Mouse (Mus musculus): ENCODE data around the gene Lsamp. TPM values are rescaled to one million over a fixed set of nuclear protein-coding genes. Genes with fewer than 3 reads are reported as not detected.

The Lsamp gene
- polyA plus RNA-seq, 1 experiment = 0.31 TPM

DNA sequence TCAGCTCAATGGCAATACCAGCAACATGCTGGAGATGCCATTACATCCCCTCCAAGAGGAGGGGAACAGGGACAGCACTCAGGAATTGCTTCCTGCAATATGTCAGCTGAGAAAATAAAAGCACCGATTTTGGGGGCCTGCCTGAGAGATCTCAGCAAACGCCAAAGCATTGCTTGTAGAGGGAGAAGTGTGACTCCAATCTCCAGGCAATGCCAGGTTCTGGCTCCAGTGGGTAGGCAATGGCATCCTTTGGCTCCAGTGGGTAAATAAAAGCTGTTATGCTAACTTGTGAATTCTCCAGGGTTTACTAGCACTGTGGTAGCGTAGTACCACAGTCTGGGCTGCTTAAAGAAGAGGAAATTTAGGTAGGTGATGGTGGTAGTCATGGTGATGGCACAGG, 2031.3 kb downstream of the Lsamp start:
- TF ChIP-seq POLR2A (IDR thresholded peaks at IDR 0.05; ENCODE audit: control insufficient read depth, low read depth, low read length) (no peak), CTCF (IDR thresholded peaks at IDR 0.05; ENCODE audit: control insufficient read depth, insufficient read depth, insufficient replicate concordance, low read depth, low read length) (no peak)
- no peaks in the 10 kb centered on the region for H3K27me3 ChIP-seq (ENCODE audit: control insufficient read depth, insufficient read depth, low read length)
- H3K4me3 ChIP-seq (ENCODE audit: control insufficient read depth, low read depth, low read length) = no peak overlapping the region
- H3K36me3 ChIP-seq (ENCODE audit: control insufficient read depth, insufficient read depth, low read length) = no peaks in the 10 kb centered on the region
- H3K4me1 ChIP-seq (ENCODE audit: control insufficient read depth, insufficient read depth, low read length) = no peaks in the 10 kb centered on the region
- H3K27ac ChIP-seq (ENCODE audit: control insufficient read depth, insufficient read depth, low read depth, low read length) = no peak overlapping the region

DNA sequence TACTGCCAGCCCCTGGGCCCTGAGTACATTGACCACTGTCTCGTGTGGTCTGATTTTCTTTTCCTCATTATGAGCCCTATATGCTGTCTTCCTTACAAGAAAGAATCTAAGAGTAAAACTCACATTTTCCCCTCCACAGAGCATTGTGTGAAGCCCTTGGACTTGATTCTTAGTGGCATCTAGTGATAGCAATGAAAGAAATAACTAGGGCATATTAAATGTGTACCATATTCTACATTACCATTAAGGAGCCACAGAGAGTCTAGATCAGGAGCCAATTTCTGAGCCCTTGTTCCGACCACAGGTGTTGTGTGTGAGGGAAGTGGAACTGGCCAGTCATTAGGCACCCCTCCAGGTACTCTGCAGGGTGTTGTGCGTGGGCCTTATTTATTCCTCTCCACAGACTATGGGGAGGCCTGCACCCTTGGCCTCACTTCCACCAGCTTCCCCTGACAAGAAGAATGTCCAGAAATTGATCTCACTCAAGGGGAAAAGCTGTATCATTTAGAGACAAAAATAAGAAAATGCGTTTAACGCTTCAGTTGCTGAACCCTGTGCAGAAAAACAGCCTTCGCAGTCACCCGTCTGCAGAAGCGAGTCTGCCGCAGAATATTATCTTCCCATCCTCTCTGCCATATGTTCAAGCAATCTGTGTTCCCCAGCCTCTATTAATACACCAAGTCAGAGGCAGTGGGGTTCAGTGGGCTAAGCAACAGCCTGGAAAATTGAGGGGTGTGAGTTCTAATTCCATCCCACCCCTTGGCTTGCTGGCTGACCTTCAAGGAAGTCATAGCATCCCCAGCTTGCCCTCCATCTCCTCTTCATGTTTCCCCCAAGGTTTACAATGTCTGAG, 2032.9 kb downstream of the Lsamp start:
- Histone ChIP-seq H3K27ac (ENCODE audit: control insufficient read depth, insufficient read depth, low read depth, low read length) (no peak overlapping the region), H3K4me3 (ENCODE audit: control insufficient read depth, low read depth, low read length) (no peak overlapping the region), H3K27me3 (ENCODE audit: control insufficient read depth, insufficient read depth, low read length) (no peaks in the 10 kb centered on the region), H3K4me1 (ENCODE audit: control insufficient read depth, insufficient read depth, low read length) (no peaks in the 10 kb centered on the region), H3K36me3 (ENCODE audit: control insufficient read depth, insufficient read depth, low read length) (no peaks in the 10 kb centered on the region)
- TF ChIP-seq CTCF (IDR thresholded peaks at IDR 0.05; ENCODE audit: control insufficient read depth, insufficient read depth, insufficient replicate concordance, low read depth, low read length) (no peak), POLR2A (IDR thresholded peaks at IDR 0.05; ENCODE audit: control insufficient read depth, low read depth, low read length) (no peak)

DNA sequence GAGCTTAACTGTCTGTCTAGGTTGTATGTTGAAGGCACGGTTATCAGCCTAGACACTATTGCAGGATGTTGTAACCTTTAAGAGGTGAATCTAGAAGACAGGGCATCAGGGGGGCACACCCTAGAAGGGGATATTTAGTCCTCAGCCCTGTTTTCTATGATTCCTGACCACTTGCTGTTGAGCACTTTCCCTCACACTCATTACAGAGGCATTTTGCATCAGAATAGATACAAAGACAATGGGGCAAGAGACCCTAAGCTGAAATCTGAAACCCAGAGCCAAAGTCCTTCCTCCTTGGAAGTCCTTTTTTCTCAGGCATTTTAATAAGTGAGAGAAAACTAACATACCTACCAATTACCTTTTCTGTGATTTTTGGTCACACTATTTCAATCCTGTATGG, 2038.4 kb downstream of the Lsamp start:
- Histone ChIP-seq H3K27ac (ENCODE audit: control insufficient read depth, insufficient read depth, low read depth, low read length) (no peak overlapping the region), H3K36me3 (ENCODE audit: control insufficient read depth, insufficient read depth, low read length) (no peaks in the 10 kb centered on the region), H3K4me1 (ENCODE audit: control insufficient read depth, insufficient read depth, low read length) (no peaks in the 10 kb centered on the region), H3K4me3 (ENCODE audit: control insufficient read depth, low read depth, low read length) (no peak overlapping the region), H3K27me3 (ENCODE audit: control insufficient read depth, insufficient read depth, low read length) (no peaks in the 10 kb centered on the region)
- no peak for TF ChIP-seq POLR2A (IDR thresholded peaks at IDR 0.05; ENCODE audit: control insufficient read depth, low read depth, low read length)

DNA sequence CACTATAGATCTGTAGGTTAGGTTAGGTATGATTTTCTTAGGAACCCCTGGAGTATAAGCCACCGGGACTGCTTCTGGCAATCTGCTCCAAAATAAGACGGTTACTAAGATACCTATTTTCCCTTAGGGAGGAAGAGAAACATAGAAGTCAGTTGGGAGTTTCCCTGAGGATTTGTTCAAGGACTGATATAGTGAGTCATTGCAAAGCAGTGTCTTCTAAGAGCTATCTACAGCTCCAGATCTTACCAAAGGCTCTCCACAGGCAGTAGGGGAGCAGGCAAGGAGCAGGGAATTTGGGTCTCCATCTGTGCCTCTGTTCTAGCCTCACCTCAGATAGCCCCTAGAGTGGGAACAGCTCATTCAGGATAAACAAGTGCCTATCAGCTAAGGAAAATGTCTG, 2047.9 kb downstream of the Lsamp start:
- TF ChIP-seq CTCF (IDR thresholded peaks at IDR 0.05; ENCODE audit: control insufficient read depth, insufficient read depth, insufficient replicate concordance, low read depth, low read length) (no peak), POLR2A (IDR thresholded peaks at IDR 0.05; ENCODE audit: control insufficient read depth, low read depth, low read length) (no peak)
- H3K27ac ChIP-seq (ENCODE audit: control insufficient read depth, insufficient read depth, low read depth, low read length) = no peak overlapping the region
- no peaks in the 10 kb centered on the region for H3K36me3 ChIP-seq (ENCODE audit: control insufficient read depth, insufficient read depth, low read length)
- H3K4me1 ChIP-seq (ENCODE audit: control insufficient read depth, insufficient read depth, low read length) = no peaks in the 10 kb centered on the region
- H3K27me3 ChIP-seq (ENCODE audit: control insufficient read depth, insufficient read depth, low read length) = no peaks in the 10 kb centered on the region
- H3K4me3 ChIP-seq (ENCODE audit: control insufficient read depth, low read depth, low read length) = no peak overlapping the region

DNA sequence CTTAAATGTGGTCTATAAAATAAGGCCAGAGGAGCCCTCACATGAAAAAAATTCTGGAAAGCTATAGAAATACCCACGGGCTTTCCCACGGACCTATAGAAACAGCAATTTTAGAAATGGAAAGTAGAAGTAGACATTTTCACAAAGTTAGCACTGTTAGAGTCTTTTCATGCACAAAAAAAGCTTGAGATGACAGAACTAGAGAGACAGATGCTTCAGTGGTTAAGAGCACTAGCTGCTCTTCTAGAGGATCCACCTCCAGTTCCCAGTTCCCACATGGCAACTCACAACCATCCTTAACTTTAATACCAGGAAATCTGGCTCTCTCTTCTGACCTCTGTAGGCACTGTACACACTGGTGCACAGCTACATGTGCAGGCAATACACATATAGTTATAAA, 2049.3 kb downstream of the Lsamp start:
- TF ChIP-seq CTCF (IDR thresholded peaks at IDR 0.05; ENCODE audit: control insufficient read depth, insufficient read depth, insufficient replicate concordance, low read depth, low read length) = no peak
- TF ChIP-seq POLR2A (IDR thresholded peaks at IDR 0.05; ENCODE audit: control insufficient read depth, low read depth, low read length) = no peak

DNA sequence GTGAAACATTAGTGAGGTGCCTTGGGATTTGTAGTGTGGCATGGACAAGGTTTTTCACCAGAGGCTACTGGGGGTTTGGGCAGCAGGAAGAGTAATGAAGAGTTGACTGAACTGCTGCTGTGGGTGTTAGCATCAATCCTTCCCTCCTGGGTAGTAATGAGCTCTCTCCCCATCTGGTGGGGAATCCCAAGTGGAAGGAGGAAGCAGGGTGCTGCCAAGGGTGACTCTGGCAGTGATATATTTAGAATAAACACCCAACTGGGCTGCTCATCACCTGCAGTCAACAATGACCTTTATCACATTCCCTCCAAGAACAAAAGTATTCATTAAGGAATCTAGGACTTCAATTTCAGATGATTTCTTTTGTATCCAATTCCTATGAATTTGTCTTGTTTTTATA, 2064.0 kb downstream of the Lsamp start:
- Histone ChIP-seq H3K4me3 (ENCODE audit: control insufficient read depth, low read depth, low read length) (no peak overlapping the region), H3K4me1 (ENCODE audit: control insufficient read depth, insufficient read depth, low read length) (no peaks in the 10 kb centered on the region), H3K36me3 (ENCODE audit: control insufficient read depth, insufficient read depth, low read length) (no peaks in the 10 kb centered on the region), H3K27ac (ENCODE audit: control insufficient read depth, insufficient read depth, low read depth, low read length) (no peak overlapping the region), H3K27me3 (ENCODE audit: control insufficient read depth, insufficient read depth, low read length) (no peaks in the 10 kb centered on the region)
- TF ChIP-seq POLR2A (IDR thresholded peaks at IDR 0.05; ENCODE audit: control insufficient read depth, low read depth, low read length) = no peak
- TF ChIP-seq CTCF (IDR thresholded peaks at IDR 0.05; ENCODE audit: control insufficient read depth, insufficient read depth, insufficient replicate concordance, low read depth, low read length) = no peak

More for the DNA sequence above, 2049.3 kb downstream of the Lsamp start:
- no peaks in the 10 kb centered on the region for H3K36me3 ChIP-seq (ENCODE audit: control insufficient read depth, insufficient read depth, low read length)
- H3K4me1 ChIP-seq (ENCODE audit: control insufficient read depth, insufficient read depth, low read length) = no peaks in the 10 kb centered on the region
- H3K27ac ChIP-seq (ENCODE audit: control insufficient read depth, insufficient read depth, low read depth, low read length) = no peak overlapping the region
- H3K27me3 ChIP-seq (ENCODE audit: control insufficient read depth, insufficient read depth, low read length) = no peaks in the 10 kb centered on the region
- no peak overlapping the region for H3K4me3 ChIP-seq (ENCODE audit: control insufficient read depth, low read depth, low read length)

DNA sequence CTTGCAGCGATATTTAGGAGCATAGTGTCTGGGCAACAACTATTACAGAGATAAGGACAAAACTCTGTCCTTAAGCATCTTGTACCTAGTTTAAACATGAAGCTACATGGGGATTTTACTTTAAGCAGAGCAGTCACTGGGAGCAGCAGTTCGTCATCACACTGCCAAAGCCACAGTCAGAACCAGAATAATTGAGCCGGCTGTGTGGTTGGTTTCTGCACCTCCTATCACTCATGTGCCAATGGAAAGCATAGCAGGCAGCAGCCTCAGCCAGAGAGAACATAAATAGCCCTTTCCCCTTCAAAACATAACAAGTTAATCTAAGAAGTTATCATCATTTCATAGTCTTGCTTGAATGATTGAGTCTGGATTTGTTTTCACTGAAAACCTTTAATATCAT, 2075.8 kb downstream of the Lsamp start:
- TF ChIP-seq CTCF (IDR thresholded peaks at IDR 0.05; ENCODE audit: control insufficient read depth, insufficient read depth, insufficient replicate concordance, low read depth, low read length) = no peak
- no peak for TF ChIP-seq POLR2A (IDR thresholded peaks at IDR 0.05; ENCODE audit: control insufficient read depth, low read depth, low read length)
- Histone ChIP-seq H3K36me3 (ENCODE audit: control insufficient read depth, insufficient read depth, low read length) (no peaks in the 10 kb centered on the region), H3K27ac (ENCODE audit: control insufficient read depth, insufficient read depth, low read depth, low read length) (no peak overlapping the region), H3K4me1 (ENCODE audit: control insufficient read depth, insufficient read depth, low read length) (no peaks in the 10 kb centered on the region), H3K4me3 (ENCODE audit: control insufficient read depth, low read depth, low read length) (no peak overlapping the region), H3K27me3 (ENCODE audit: control insufficient read depth, insufficient read depth, low read length) (no peaks in the 10 kb centered on the region)
